26 mouse cellular contexts compared by ENCODE assay signal in genomic region chr10:53349254-53349653, GRCm38 (mm10). TPM values are rescaled to one million over a fixed set of nuclear protein-coding genes. Genes with fewer than 3 reads are reported as not detected.
"Had no signal": no experiment of that assay in that cellular context is flagged by ENCODE, and none has a peak within 500 bp of the region (broad histone marks: within the 10 kb centered on the region; RNA-seq: fewer than 3 reads in every experiment).

No protein-coding gene starts in this region.

- H3K9ac ChIP-seq: intestine, embryonic 15.5 days; liver, embryonic 15.5 days; lung, embryonic 15.5 days; midbrain, embryonic 12.5 days; midbrain, embryonic 15.5 days; neural tube, embryonic 12.5 days; neural tube, embryonic 15.5 days; stomach, embryonic 15.5 days had no signal

- H3K4me3 ChIP-seq: intestine, embryonic 15.5 days; left cerebral cortex, adult 2 months; liver, embryonic 15.5 days; lung, embryonic 15.5 days; midbrain, embryonic 12.5 days; midbrain, embryonic 15.5 days; neural tube, embryonic 12.5 days; neural tube, embryonic 15.5 days; stomach, embryonic 15.5 days had no signal

- H3K4me2 ChIP-seq: intestine, embryonic 15.5 days; liver, embryonic 15.5 days; lung, embryonic 15.5 days; midbrain, embryonic 12.5 days; midbrain, embryonic 15.5 days; neural tube, embryonic 12.5 days; neural tube, embryonic 15.5 days; stomach, embryonic 15.5 days had no signal

- H3K36me3 ChIP-seq: intestine, embryonic 15.5 days; midbrain, embryonic 15.5 days; stomach, embryonic 15.5 days had no signal

- H3K27me3 ChIP-seq: intestine, embryonic 15.5 days; liver, embryonic 15.5 days; lung, embryonic 15.5 days; midbrain, embryonic 12.5 days; midbrain, embryonic 15.5 days; neural tube, embryonic 12.5 days; neural tube, embryonic 15.5 days; stomach, embryonic 15.5 days had no signal

- H3K27ac ChIP-seq: intestine, embryonic 15.5 days; liver, embryonic 15.5 days; lung, embryonic 15.5 days; midbrain, embryonic 12.5 days; midbrain, embryonic 15.5 days; neural tube, embryonic 12.5 days; stomach, embryonic 15.5 days had no signal

- H3K4me1 ChIP-seq: intestine, embryonic 15.5 days; lung, embryonic 15.5 days; midbrain, embryonic 12.5 days; neural tube, embryonic 12.5 days; stomach, embryonic 15.5 days had no signal

- DNase-seq: kidney, adult 11 months; kidney, adult 8-10 months; kidney, postnatal 14 days; kidney, postnatal 4 days; layer of hippocampus, adult 9-11 months; layer of hippocampus, postnatal 36 days; left cerebral cortex, postnatal 4 days; lung, adult 18-20 months; lung, postnatal 10 days; lung, postnatal 36 days; right cerebral cortex, adult 18-20 months; right cerebral cortex, postnatal 14 days; right cerebral cortex, postnatal 4 days; thymus, adult 2 months; thymus, postnatal 14 days; thymus, postnatal 4 days had no signal

- H3K9me3 ChIP-seq: intestine, embryonic 15.5 days; liver, embryonic 15.5 days; lung, embryonic 15.5 days; midbrain, embryonic 12.5 days; midbrain, embryonic 15.5 days; neural tube, embryonic 12.5 days; neural tube, embryonic 15.5 days; stomach, embryonic 15.5 days had no signal

RNA-seq across cellular contexts. Expression of gene Pln, which starts 11.8 kb away (rescaled TPM):
- polyA plus RNA-seq: liver, adult 2 months had no signal
